Mouse (Mus musculus) liver, adult 2 months (tissue): ENCODE results near the gene Olfm1.

Source experiments
- CTCF ChIP-seq: fragments of 200-500 bp; IDR thresholded peaks from 2 replicates; pipeline ENCODE4 v1.5.1; 2011; ENCODE audit warnings: low read depth, low read length, control low read depth
- POLR2A ChIP-seq: fragments of 200-500 bp; IDR thresholded peaks from 2 replicates; pipeline ENCODE4 v1.6.1; 2011; ENCODE audit warnings: low read length, control low read depth; ENCODE audit not compliant: insufficient read depth; ENCODE audit errors: extremely low read depth

GRCm38 (mm10) chr2:28173225-28174141 is 19.3 kb upstream of the Olfm1 start:
- TF ChIP-seq POLR2A (no peak), CTCF (no peak)
